Mouse (Mus musculus): ENCODE data around the gene Fbf1.

GRCm38 (mm10) chr11:116129993-116130487, 37.9 kb downstream of the Fbf1 start:
- TF ChIP-seq CTCF (IDR thresholded peaks at IDR 0.05; ENCODE audit: low read depth, low read length) (no peak), POLR2A (IDR thresholded peaks at IDR 0.05; ENCODE audit: borderline replicate concordance, low read depth, low read length) (no peak)

All from bone marrow macrophage, adult 2 months (primary cell).